Mouse (Mus musculus) embryonic facial prominence, embryonic 15.5 days (tissue): ENCODE measurements around the gene Gm11034. TPM values are rescaled to one million over a fixed set of nuclear protein-coding genes. Genes with fewer than 3 reads are reported as not detected.

Source experiments
- ATAC-seq: fragments of 200-750 bp; cut with Nextera tagmentation; 2 replicates; pipeline ENCODE4 v1.8.0; 2017; ENCODE audit warnings: low read depth, moderate TSS enrichment; ENCODE audit not compliant: insufficient number of reproducible peaks, low FRiP score, low TSS enrichment
- H3K27ac ChIP-seq: fragments of 300-500 bp; sonication (generic); replicated peaks from 2 replicates; pipeline ENCODE4 v1.5.1; 2015; ENCODE audit warnings: mild to moderate bottlenecking, inconsistent platforms
- H3K27me3 ChIP-seq: fragments of 300-500 bp; sonication (generic); 2 replicates; pipeline ENCODE4 v1.6.1; 2015; ENCODE audit warnings: inconsistent platforms
- H3K36me3 ChIP-seq: fragments of 300-500 bp; sonication (generic); 2 replicates; pipeline ENCODE4 v1.6.1; 2015; ENCODE audit warnings: mild to moderate bottlenecking, inconsistent platforms
- H3K4me1 ChIP-seq: fragments of 300-500 bp; sonication (generic); 2 replicates; pipeline ENCODE4 v1.6.1; 2015; ENCODE audit warnings: inconsistent platforms
- H3K4me2 ChIP-seq: fragments of 300-500 bp; sonication (generic); replicated peaks from 2 replicates; pipeline ENCODE4 v1.6.1; 2015; ENCODE audit warnings: mild to moderate bottlenecking, inconsistent platforms
- H3K4me3 ChIP-seq: fragments of 300-500 bp; sonication (generic); replicated peaks from 2 replicates; pipeline ENCODE4 v1.5.1; 2015; ENCODE audit warnings: mild to moderate bottlenecking, inconsistent platforms
- H3K9ac ChIP-seq: fragments of 300-500 bp; sonication (generic); 2 replicates; pipeline ENCODE4 v1.6.1; 2015; ENCODE audit warnings: inconsistent platforms
- H3K9me3 ChIP-seq: fragments of 300-500 bp; sonication (generic); replicated peaks from 2 replicates; pipeline ENCODE4 v1.6.1; 2016; ENCODE audit warnings: inconsistent platforms
- WGBS: fragments of 180-500 bp; shearing (Covaris S2); methylation state at CpG from one replicate; pipeline ENCODE4 v1.1.7; 2015; 5-methylcytosine and 5-hydroxymethylcytosine counted together
- polyA plus RNA-seq: library from polyadenylated mRNA; unstranded; fragments of >200 nt; fragmentation: Nextera tagmentation; extraction: Ambion mirVana; gene quantifications from 2 replicates; pipeline ENCODE4 v1.2.1, GENCODE M21; 2015

The Gm11034 gene
- polyA plus RNA-seq = not detected in 2 replicates

DNA sequence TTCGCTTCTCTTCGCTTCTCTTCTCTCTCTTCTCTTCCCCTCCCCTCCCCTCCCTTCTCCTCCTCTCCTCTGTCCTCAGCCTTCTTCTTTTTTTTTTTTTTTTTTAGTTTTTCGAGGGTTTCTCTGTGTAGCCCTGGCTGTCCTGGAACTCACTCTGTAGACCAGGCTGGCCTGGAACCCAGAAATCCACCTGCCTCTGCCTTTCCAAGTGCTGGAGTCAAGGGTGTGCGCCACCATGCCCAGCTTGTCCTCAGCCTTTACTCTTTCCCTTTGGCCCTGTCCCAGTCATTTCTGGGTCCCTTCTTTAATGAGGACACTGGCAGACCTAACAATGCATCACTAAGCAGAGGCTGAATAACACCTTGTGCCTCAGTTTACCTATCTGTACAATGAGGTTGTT is at the start of gene Gm11034:
TSS of gene Gm11034 (minus strand) at position 101 of the 400 bp plus-strand sequence.
- Histone ChIP-seq H3K4me1 (no peaks in the 10 kb centered on the region), H3K27me3 (0 out of 2 replicates have a peak, but pooled peaks cover 2% of the 10 kb centered on the region), H3K9ac (no peak within 1 kb of the TSS), H3K36me3 (no peaks in the 10 kb centered on the region), H3K27ac (no peak within 1 kb of the TSS), H3K4me2 (no peak within 1 kb of the TSS), H3K9me3 (no peaks in the 10 kb centered on the region), H3K4me3 (no peak within 1 kb of the TSS)
- 76% methylated on average over 4 of the region's 4 CpGs for WGBS
- ATAC-seq = no peak

DNA sequence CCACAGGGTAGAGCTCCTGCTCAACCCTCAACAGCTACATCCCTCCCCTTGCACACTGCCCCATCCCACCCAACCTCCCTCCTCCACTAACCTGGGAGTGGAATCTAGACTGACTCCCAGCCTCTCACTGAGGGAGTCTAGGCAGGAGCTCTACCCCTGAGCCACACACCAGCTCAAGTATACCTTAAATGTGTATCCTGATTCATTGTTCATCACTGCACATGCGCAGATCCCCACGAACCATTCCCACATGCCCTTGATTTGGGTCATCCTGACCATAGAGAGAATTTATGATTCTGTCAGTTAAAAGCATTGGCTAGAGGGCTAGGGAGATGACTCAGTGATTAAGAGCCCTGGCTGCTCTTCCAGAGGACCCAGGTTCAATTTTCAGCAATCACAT is 49.3 kb upstream of the Gm11034 start:
- Histone ChIP-seq H3K9me3 (no peaks in the 10 kb centered on the region), H3K4me3 (no peak overlapping the region), H3K4me1 (no peaks in the 10 kb centered on the region), H3K27me3 (no peaks in the 10 kb centered on the region), H3K4me2 (no peak overlapping the region), H3K27ac (no peak overlapping the region), H3K36me3 (no peaks in the 10 kb centered on the region), H3K9ac (no peak overlapping the region)
- 93% methylated on average over 2 of the region's 2 CpGs for WGBS
- no peak for ATAC-seq

GRCm38 (mm10) chr8:72261872-72262271 is 48.4 kb upstream of the Gm11034 start:
- no peaks in the 10 kb centered on the region for H3K27me3 ChIP-seq
- H3K4me2 ChIP-seq = no peak overlapping the region
- no peaks in the 10 kb centered on the region for H3K36me3 ChIP-seq
- WGBS = 46% methylated on average over 5 of the region's 5 CpGs
- no peaks in the 10 kb centered on the region for H3K4me1 ChIP-seq
- no peak overlapping the region for H3K27ac ChIP-seq
- H3K9ac ChIP-seq = no peak overlapping the region
- no peaks in the 10 kb centered on the region for H3K9me3 ChIP-seq
- no peak overlapping the region for H3K4me3 ChIP-seq
- no peak for ATAC-seq

DNA sequence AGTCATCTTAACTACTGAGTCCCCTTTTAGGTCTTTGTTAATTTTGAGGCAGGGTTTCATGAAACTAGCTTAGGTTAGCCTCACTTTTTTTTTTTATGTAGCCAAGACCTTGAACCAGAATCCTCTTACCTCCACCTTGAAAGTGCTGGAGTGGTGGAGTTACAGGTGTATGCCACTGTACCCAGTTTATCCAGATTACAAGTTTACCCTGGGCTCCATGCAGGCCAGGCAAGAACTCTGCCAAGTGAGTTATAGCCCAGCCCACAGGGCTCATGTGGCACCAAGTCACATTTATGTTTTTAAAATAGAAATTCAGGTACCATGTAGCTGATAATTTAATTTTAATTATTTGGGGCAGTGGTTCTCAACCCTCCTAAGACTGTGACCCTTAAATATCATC is 48.0 kb upstream of the Gm11034 start:
- Histone ChIP-seq H3K27me3 (no peaks in the 10 kb centered on the region), H3K27ac (no peak overlapping the region), H3K4me2 (no peak overlapping the region), H3K9ac (no peak overlapping the region), H3K4me3 (no peak overlapping the region), H3K36me3 (no peaks in the 10 kb centered on the region), H3K4me1 (no peaks in the 10 kb centered on the region), H3K9me3 (no peaks in the 10 kb centered on the region)
- no peak for ATAC-seq

DNA sequence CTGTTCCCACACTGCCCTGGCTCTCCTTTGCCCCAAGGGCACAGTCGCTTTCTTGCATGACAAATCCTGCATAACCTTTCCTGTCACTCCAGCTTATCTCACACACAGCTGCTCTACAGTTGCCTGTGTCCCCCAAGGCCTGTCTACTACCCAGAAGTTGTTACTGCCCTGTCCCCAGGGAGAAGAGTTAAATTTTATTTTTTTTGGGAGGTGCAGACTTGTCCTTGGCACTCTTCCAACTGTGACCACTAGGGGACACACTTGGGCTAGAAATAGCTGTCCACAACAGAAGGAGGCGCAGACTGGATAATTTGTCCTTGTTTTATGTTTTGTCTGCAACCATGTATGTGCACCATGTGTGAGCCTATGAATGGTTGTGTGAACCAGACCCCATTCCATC is 47.6 kb upstream of the Gm11034 start:
- Histone ChIP-seq H3K9me3 (no peaks in the 10 kb centered on the region), H3K4me3 (no peak overlapping the region), H3K4me1 (no peaks in the 10 kb centered on the region), H3K4me2 (no peak overlapping the region), H3K36me3 (0 out of 2 replicates have a peak, but pooled peaks cover under 1% of the 10 kb centered on the region), H3K27me3 (no peaks in the 10 kb centered on the region), H3K9ac (no peak overlapping the region), H3K27ac (no peak overlapping the region)
- 24% methylated on average over 2 of the region's 2 CpGs for WGBS
- 0 out of 2 replicates have a peak, but pooled peaks have one; percentile 32 for ATAC-seq

GRCm38 (mm10) chr8:72260585-72260984 is 47.1 kb upstream of the Gm11034 start:
- H3K4me3 ChIP-seq = no peak overlapping the region
- no peak overlapping the region for H3K4me2 ChIP-seq

GRCm38 (mm10) chr8:72259862-72260261 is 46.4 kb upstream of the Gm11034 start:
- no peaks in the 10 kb centered on the region for H3K4me1 ChIP-seq
- H3K4me2 ChIP-seq = no peak overlapping the region
- H3K9me3 ChIP-seq = no peaks in the 10 kb centered on the region
- H3K36me3 ChIP-seq = peaks cover 11% of the 10 kb centered on the region; the same call in 1 of the 2 replicates
- 53% methylated on average over 2 of the region's 2 CpGs for WGBS
- ATAC-seq = no peak
- H3K27ac ChIP-seq = no peak overlapping the region
- no peak overlapping the region for H3K4me3 ChIP-seq
- no peaks in the 10 kb centered on the region for H3K27me3 ChIP-seq
- no peak overlapping the region for H3K9ac ChIP-seq

More at GRCm38 (mm10) chr8:72260585-72260984, 47.1 kb upstream of the Gm11034 start:
- WGBS = 40% methylated on average over 4 of the region's 4 CpGs
- H3K27ac ChIP-seq = no peak overlapping the region
- H3K27me3 ChIP-seq = no peaks in the 10 kb centered on the region
- H3K36me3 ChIP-seq = peaks cover 4% of the 10 kb centered on the region; the same call in 1 of the 2 replicates
- peak; percentile 26; the same call in 1 of the 2 replicates for ATAC-seq
- H3K4me1 ChIP-seq = no peaks in the 10 kb centered on the region
- no peak overlapping the region for H3K9ac ChIP-seq
- no peaks in the 10 kb centered on the region for H3K9me3 ChIP-seq

- Histone ChIP-seq H3K36me3 (peaks cover 28% of the 10 kb centered on the region), H3K4me2 (no peak overlapping the region), H3K27ac (no peak overlapping the region), H3K27me3 (no peaks in the 10 kb centered on the region), H3K4me3 (no peak overlapping the region), H3K4me1 (no peaks in the 10 kb centered on the region), H3K9me3 (no peaks in the 10 kb centered on the region), H3K9ac (no peak overlapping the region)
- no peak for ATAC-seq
- 87% methylated on average over 1 of the region's 1 CpGs for WGBS
Observed at GRCm38 (mm10) chr8:72257902-72258238, 44.4 kb upstream of the Gm11034 start.

GRCm38 (mm10) chr8:72257171-72257901 is 43.9 kb upstream of the Gm11034 start:
- Histone ChIP-seq H3K9ac (no peak overlapping the region), H3K36me3 (peaks cover 33% of the 10 kb centered on the region), H3K4me2 (no peak overlapping the region), H3K27me3 (no peaks in the 10 kb centered on the region), H3K4me1 (no peaks in the 10 kb centered on the region), H3K27ac (no peak overlapping the region), H3K4me3 (no peak overlapping the region), H3K9me3 (no peaks in the 10 kb centered on the region)
- ATAC-seq = no peak
- 50% methylated on average over 7 of the region's 7 CpGs for WGBS

- no peaks in the 10 kb centered on the region for H3K9me3 ChIP-seq
- ATAC-seq = no peak
- H3K27ac ChIP-seq = no peak overlapping the region
- peaks cover 17% of the 10 kb centered on the region for H3K4me1 ChIP-seq
- no peak overlapping the region for H3K9ac ChIP-seq
- 78% methylated on average over 2 of the region's 2 CpGs for WGBS
- no peaks in the 10 kb centered on the region for H3K27me3 ChIP-seq
- no peak overlapping the region for H3K4me2 ChIP-seq
- H3K36me3 ChIP-seq = peaks cover 27% of the 10 kb centered on the region
- H3K4me3 ChIP-seq = no peak overlapping the region
Observed at GRCm38 (mm10) chr8:72244610-72245009, 31.2 kb upstream of the Gm11034 start.

GRCm38 (mm10) chr8:72242226-72242625 is 28.8 kb upstream of the Gm11034 start:
- no peaks in the 10 kb centered on the region for H3K27me3 ChIP-seq
- no peak for ATAC-seq
- H3K9ac ChIP-seq = no peak overlapping the region
- H3K4me3 ChIP-seq = no peak overlapping the region
- peaks cover 14% of the 10 kb centered on the region for H3K36me3 ChIP-seq
- H3K9me3 ChIP-seq = no peaks in the 10 kb centered on the region
- 91% methylated on average over 1 of the region's 1 CpGs for WGBS
- H3K27ac ChIP-seq = no peak overlapping the region
- H3K4me1 ChIP-seq = peaks cover 22% of the 10 kb centered on the region
- H3K4me2 ChIP-seq = no peak overlapping the region

- H3K9ac ChIP-seq = peak overlapping the region; percentile 53; the same call in 1 of the 2 replicates
- WGBS = 69% methylated on average over 7 of the region's 7 CpGs
- H3K4me1 ChIP-seq = peaks cover 22% of the 10 kb centered on the region
Observed at GRCm38 (mm10) chr8:72240951-72241350, 27.5 kb upstream of the Gm11034 start.

More at GRCm38 (mm10) chr8:72240951-72241350, 27.5 kb upstream of the Gm11034 start:
- H3K36me3 ChIP-seq = peaks cover 4% of the 10 kb centered on the region; the same call in 1 of the 2 replicates
- peak overlapping the region; percentile 72 for H3K4me2 ChIP-seq
- H3K27ac ChIP-seq = no peak overlapping the region
- no peaks in the 10 kb centered on the region for H3K9me3 ChIP-seq
- H3K27me3 ChIP-seq = no peaks in the 10 kb centered on the region
- H3K4me3 ChIP-seq = peak overlapping the region; percentile 79
- ATAC-seq = no peak
